Mouse (Mus musculus) hematopoietic multipotent progenitor cell, adult 10-12 weeks (in vitro differentiated cells): ENCODE measurements around the gene Vps13d. TPM values are rescaled to one million over a fixed set of nuclear protein-coding genes. Genes with fewer than 3 reads are reported as not detected.

ENCODE experiments used
- polyA plus RNA-seq: library from polyadenylated mRNA; stranded (reverse); fragments of >175 nt; gene quantifications from 2 replicates; pipeline ENCODE4 v1.2.3, GENCODE M21; 2012; ENCODE audit warnings: low replicate concordance

The Vps13d gene
- polyA plus RNA-seq = 5.0 and 18.0 TPM in 2 replicates

GRCm38 (mm10) chr4:145194559-145195162 lies at the start of gene Vps13d:
Gene Vps13d, minus strand, starts transcription at chr4:145195005.

Other genes with a start within 250 kb of the Vps13d start
- 146 and 773 TPM in 2 replicates for gene Tnfrsf1b, start 51.9 kb upstream of the Vps13d start, polyA plus RNA-seq
- gene Tnfrsf8, start 120.2 kb upstream of the Vps13d start, polyA plus RNA-seq = 0.86 and 1.9 TPM in 2 replicates